Comparison of ENCODE assay signal across 8 mouse cellular contexts in the genomic region with DNA sequence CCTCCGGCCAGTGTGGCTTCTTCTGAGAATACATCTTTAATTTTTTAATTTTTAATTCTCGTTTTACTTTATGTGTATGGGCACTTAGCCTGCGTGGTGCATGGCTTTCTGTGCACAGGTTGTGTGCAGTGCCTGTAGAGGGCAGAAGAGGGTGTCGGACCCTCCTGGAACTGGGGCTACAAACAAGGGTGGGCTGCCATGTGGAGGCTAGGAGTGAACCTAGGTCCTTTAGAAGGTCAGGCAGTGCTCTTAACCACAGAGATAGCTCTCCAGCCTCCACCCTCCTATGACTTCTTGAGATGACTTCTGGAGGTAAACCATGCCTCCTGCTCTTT. TPM values are rescaled to one million over a fixed set of nuclear protein-coding genes. Genes with fewer than 3 reads are reported as not detected.
DNase-seq lines count a peak whose midpoint lies in the region; ATAC-seq and TF ChIP-seq lines count a peak whose summit lies in the region.

No protein-coding gene starts in this region.

- no peaks in the 10 kb centered on the region for H3K9me3 ChIP-seq in forebrain, embryonic 13.5 days (replicated peaks)

- no peak overlapping the region for H3K4me3 ChIP-seq in layer of hippocampus, adult 2 months
- H3K4me3 ChIP-seq in forebrain, embryonic 13.5 days, result no peak overlapping the region

- no peak overlapping the region for H3K27ac ChIP-seq in layer of hippocampus, adult 2 months
- H3K27ac ChIP-seq in forebrain, embryonic 13.5 days, result no peak overlapping the region

- TF ChIP-seq CTCF in layer of hippocampus, adult 2 months (conservative IDR thresholded peaks at IDR 0.05), result peak; percentile 51

- intact Hi-C loops in gastrocnemius, postnatal 36 days (cut with DNase I), result no loop called here

- H3K36me3 ChIP-seq in forebrain, embryonic 13.5 days (ENCODE audit: poor library complexity, severe bottlenecking), result no peaks in the 10 kb centered on the region

- DNase-seq in layer of hippocampus, adult 2 months (ENCODE audit: low spot score in 2 of 2), result no peak
- DNase-seq in layer of hippocampus, postnatal 25 days (ENCODE audit: extremely low spot score in 1 of 2, low spot score in 1 of 2), result no peak
- DNase-seq in T-cell, adult 2 months (ENCODE audit: low spot score), result peak; percentile 40
- DNase-seq in liver, result peak; percentile 18
- DNase-seq in spleen, postnatal 10 days (ENCODE audit: low spot score in 2 of 2), result peak; percentile 34 to 50
- DNase-seq in testis, postnatal 10 days (ENCODE audit: low spot score), result no peak
- no peak for DNase-seq in gastrocnemius, postnatal 36 days

- H3K9ac ChIP-seq in forebrain, embryonic 13.5 days, result no peak overlapping the region

- ATAC-seq in forebrain, embryonic 13.5 days, result no peak

- no peaks in the 10 kb centered on the region for H3K27me3 ChIP-seq in forebrain, embryonic 13.5 days

- no peak overlapping the region for H3K4me2 ChIP-seq in forebrain, embryonic 13.5 days

- 0 out of 2 replicates have a peak, but pooled peaks cover 3% of the 10 kb centered on the region for H3K4me1 ChIP-seq in forebrain, embryonic 13.5 days

- WGBS in forebrain, embryonic 13.5 days, result 80% methylated on average over 4 of the region's 4 CpGs

RNA-seq across cellular contexts. Expression of gene Skil, which starts 33.1 kb away (rescaled TPM):
- total RNA-seq in layer of hippocampus, adult 2 months (2021), result 10 to 100 TPM; 64.9 to 68.3 TPM
- 10 to 100 TPM; 67.6 to 70.0 TPM for total RNA-seq in layer of hippocampus, postnatal 25 days (2021)
- total RNA-seq in gastrocnemius, postnatal 36 days (2021), result 10 to 100 TPM in 1 of 2 experiments, 1 to 10 TPM in 1; 9.6 to 10.5 TPM
- polyA plus RNA-seq in forebrain, embryonic 13.5 days (2015; fragmentation: Nextera tagmentation; extraction: Ambion mirVana), result 31.4 and 32.3 TPM in 2 replicates

Comparison
In these comparisons a context has a peak if more than half of its experiments do, and no peak if none do; other contexts are left out.
1. DNase-seq: peak in T-cell, adult 2 months (single experiment), liver (single experiment) and spleen, postnatal 10 days (2 of 2); none in layer of hippocampus, adult 2 months (0 of 2), layer of hippocampus, postnatal 25 days (0 of 2), testis, postnatal 10 days (single experiment) and gastrocnemius, postnatal 36 days (0 of 2).
2. RNA of gene Skil, which starts 33.1 kb away (total RNA-seq): 67.6 to 70.0 TPM in layer of hippocampus, postnatal 25 days and 64.9 to 68.3 TPM in layer of hippocampus, adult 2 months; 9.6 to 10.5 TPM in gastrocnemius, postnatal 36 days; every median in the first group is over 4 times any median in the second.